Mouse (Mus musculus): ENCODE data around the gene Btg1. TPM values are rescaled to one million over a fixed set of nuclear protein-coding genes. Genes with fewer than 3 reads are reported as not detected.
A peak's percentile ranks its signal among the peaks of the same experiment; 100 is the strongest.

Gene Btg1
- total RNA-seq (2021) = 10 to 100 TPM; 34.2 to 43.1 TPM
- long read RNA-seq, experiment 1, full-length matches to known transcripts = 37 of 43 reads
- long read RNA-seq, experiment 1, partial matches to known transcripts = 0 of 43 reads
- long read RNA-seq, experiment 1, other reads (novel, unspliced or antisense) = 6 of 43 reads
- long read RNA-seq, experiment 2, full-length matches to known transcripts = 27 of 33 reads
- long read RNA-seq, experiment 2, partial matches to known transcripts = 0 of 33 reads
- long read RNA-seq, experiment 2, other reads (novel, unspliced or antisense) = 6 of 33 reads

DNA sequence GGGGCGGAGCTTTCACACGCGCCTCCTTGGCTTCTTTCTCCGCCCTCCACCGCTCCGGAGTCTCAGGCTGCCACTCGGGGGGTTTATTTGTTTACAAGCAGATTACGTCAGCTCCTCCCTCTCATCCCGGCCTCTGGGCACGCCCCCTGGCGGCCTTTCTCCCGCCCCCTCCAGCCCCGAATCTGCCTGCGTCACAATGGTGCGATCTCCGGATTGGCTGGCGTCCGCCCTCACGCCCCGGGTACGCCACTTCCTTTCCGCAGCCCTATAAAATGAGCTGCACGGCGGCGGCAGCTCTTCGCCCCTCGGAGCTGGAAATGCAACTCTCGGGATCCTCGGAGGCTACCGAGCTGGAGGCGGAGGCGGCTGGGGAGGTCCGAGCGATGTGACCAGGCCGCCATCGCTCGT is at the start of gene Btg1:
Gene Btg1 (plus strand): TSS at position 298 of the 408 bp plus-strand sequence.
- DNase-seq = peak; percentile 99 to 100

DNA sequence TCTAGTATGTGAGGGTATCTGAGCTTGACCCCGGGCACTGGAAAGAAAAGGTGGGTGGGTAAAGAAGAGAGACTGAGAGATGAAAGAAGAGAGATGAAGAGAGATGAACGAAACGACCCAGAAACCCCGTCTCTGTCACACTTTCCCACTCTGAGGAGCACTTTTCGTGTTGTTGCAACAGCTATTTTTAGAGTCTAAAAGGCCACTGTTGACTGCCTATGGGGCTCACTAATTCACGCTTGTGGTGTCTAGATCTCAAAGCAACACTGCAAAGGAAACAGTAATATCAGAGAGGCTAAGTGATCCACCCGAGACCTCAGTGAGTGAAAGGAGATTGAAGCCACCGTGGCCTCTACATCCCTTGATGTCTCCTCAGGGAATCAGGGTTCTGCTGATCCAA is 47.3 kb upstream of the Btg1 start:
- no peak for DNase-seq

DNA sequence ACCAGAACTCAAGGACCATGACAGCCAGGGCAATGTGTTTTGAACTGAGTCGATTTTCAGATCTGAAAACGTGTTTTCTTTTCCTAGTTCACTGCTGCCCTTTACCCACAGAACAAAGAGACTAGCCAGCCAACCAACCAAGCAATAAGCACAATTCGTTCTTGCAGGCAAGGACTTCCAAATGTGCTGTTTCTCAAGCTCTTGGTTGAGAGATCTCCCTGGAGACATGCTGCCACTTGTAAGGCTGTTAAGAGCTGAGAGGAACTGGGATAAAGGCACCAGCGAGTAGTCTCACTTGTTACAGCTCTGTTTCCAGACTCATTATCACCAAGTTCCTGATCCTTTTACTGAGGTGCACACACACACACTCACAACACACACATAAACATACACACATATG is 45.6 kb upstream of the Btg1 start:
- peak in 1 of 2 experiments; percentile 8 for DNase-seq

DNA sequence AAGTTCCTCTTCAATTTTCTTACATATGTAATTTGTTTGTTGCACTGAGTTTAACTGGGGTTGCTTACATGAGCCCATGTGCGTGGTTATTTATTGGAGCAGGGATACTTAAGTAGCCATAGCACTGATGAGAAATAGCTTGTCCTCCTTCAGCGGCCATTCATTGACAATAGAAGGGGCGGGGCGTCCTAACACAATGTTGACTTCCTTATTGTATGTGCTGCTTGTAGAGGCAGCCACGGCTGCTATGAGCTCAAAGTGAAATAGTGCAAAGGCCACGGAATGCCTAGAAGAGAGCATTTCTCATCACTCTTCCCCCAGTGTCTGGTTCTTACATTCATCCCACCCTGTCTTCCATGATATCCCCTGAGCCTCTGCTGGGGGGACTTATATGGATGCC is 42.0 kb upstream of the Btg1 start:
- DNase-seq = no peak

DNA sequence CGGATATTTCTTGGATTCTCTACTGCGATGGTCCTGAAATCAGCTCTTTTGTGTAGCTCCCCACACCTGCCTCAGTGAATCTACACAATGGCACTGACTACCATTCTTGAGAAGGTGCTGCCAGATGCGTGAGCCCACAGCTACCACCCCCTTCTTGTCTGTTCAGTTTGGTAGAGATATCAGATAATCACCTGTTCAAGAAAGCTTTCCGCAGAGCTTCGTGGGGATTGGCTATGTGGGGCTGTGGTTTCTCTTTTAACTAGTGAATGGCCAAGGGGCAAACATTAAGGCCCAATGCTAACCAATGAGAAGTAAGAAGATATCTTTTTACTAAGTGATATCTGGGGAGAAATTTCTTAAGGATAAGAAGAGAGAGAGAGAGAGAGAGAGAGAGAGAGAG is 41.5 kb upstream of the Btg1 start:
- no peak for DNase-seq

DNA sequence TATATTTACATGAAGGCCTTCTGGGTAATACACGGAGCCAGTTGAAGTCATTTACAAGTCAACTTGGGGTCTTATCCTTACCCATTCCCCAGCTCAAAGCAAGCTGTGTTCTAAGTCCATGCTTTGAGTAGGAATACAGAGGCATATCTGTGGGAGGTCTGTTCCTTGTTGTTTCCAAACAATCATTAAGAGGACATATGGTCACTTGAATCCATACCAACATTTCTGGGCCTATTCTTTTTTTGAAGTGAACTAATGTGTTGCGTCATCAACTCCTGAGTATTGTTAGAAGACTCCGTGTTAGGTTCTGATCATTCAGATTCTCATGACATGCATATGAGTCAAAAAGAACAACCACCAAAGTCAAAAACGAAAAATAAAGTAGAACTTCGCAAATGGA is 37.9 kb upstream of the Btg1 start:
- no peak for DNase-seq

DNA sequence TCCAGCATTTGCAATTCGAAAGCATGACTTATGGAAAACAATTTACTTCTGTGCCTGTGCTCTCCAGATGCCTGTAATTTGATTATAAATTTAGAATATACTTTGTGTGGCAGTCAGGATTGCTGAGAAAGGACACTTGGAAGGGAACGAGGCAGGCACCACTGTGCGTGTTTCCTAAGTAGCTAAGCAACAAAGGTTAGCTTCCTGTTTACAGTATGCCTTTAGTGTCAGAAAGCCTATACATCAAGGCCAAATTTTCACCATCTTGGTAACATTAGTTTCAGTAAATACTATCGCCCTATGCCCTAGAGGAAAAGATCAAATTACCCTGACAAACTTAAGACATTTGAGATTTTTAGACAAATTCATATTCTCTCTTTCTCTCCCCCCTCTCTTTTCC is 37.4 kb upstream of the Btg1 start:
- DNase-seq = no peak

DNA sequence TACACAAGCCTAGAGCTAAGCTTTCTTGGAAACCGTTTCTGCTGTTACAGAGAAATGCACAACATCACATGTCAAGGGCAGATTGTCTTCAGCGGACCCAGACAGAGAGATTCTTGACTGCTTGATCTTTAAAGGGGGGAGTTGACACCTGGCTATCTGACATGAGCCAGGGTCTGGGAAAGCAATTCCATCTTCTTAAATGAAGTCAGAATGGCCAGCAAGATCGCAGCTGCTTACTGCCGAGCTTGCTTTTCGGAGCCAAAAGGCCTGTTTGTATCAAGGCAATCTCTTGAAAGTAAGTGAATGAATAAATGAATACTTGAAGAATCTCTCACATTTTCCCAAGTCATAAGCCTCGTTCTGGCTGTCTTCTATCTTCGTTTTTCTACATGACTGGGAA is 36.6 kb upstream of the Btg1 start:
- DNase-seq = no peak

DNA sequence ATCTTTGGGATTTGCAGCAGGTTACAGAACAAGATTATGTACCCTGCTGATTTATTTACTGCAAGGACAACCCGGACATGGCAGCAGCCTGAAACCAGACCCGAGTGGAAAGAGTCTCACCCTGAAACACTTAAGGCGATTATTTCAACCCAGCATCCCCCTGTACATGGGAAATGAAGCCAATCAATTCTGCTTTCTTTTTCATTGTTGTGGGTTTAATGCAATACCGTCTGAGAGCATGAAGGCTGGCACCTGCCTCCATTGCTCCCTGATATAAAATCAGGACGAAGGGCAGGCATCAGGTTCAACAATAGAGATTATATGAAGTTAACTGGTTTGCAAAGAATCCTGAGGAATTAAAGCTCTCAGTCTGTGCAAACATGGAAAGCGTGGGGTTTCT is 35.6 kb upstream of the Btg1 start:
- no peak for DNase-seq

DNA sequence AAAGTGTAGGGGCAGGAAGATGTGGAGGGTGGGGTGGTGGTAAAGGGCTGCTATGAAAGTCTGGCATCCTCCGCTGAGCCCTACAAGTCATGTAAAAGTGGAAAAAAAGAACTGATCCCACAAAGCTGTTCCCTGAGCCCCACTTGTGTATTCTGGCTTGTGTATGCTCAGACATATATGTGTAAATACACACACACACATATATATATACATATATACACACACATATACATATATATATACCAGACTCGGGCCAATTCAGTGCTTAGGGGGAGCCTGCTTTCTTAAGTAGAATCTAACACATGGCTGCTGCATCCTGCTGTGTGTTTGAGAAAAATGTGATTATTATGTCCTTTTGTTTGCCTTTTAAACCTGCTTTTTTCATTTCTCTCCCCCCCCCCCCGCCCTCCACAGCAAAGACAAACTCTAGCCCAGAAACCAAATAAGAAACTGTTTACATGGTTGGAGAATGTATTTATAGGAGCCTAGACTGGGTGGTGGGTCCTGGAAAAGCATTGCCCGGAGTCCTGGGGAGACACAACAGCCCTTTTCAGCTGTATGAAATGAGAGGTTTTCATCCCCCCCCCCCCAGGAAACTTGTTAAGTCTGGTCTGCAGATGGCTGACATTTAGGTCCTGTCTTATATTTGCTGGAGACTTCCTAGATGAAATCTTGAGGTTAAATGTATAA is 30.5 kb upstream of the Btg1 start:
- no peak for DNase-seq

DNA sequence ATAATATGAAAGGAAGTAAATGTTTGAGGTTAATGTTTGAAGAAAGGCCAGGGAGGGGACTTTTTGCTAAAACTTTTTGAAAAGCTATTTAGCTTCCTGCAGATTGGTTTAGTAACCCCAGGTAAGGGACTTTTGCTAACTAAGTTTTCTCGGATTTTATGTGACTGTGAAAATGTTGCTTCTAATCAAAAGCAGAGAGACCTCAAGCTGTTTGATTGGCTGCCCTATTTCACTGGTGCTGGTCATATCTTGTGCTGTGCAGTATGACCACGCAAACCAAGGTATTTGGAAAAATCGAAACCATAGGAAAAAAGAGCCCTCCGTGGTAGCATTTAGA is 30.0 kb upstream of the Btg1 start:
- no peak for DNase-seq

DNA sequence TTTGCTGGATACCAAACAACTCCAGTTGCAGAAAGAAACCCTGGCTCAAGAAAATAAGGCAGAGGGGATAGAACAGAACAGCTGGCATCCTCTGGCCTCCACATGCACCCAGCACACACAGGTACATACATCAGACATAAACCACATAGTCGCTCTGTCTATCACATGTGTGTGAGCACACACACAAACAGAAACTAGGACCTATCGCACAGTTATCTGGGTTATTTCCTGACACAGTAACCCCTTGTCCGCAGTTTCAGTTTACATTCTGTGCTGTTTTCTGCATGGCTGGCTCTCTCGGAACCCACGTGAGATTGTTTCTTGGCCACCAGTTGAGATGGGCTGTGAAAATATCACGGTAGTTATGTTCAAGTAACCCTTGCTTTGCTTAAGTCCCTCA is 28.6 kb upstream of the Btg1 start:
- DNase-seq = no peak

DNA sequence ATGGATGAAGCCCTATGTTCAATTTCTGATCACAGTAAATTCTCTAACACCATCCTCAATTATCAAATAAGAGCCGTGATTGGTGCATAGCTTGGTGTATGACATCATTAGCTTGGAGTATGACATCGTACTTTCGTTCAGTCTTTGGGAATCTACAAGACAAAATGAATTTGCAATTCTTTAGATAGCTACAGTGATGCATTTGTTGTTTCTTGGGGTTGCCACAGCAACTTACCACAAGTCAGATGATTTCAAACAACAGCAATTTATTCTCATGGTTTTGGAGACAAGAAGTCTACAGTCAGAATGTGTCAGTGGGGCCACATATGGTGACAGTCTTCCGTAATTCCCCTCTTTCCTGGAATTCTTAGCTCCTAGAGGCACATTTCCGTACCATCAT is 27.0 kb upstream of the Btg1 start:
- no peak for DNase-seq

DNA sequence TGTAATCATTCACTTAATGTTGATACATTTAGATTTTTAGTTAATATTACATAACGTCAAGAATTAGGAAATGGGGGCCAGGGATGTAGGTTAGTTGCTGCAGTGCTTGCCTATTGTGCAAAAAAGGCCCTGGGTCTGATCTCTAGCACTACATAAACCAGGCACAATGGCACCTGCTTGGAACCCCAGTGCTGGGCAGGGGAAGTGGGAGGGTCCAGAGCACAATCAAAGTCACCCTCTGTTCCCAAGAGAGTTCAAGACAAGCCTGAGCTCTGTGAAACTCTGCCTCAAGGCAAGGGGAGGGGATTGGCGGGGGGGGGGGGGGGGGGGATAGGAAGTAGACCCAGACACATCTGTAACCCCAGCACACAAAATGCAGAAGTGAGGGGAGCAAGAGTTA is 24.7 kb upstream of the Btg1 start:
- DNase-seq = no peak

DNA sequence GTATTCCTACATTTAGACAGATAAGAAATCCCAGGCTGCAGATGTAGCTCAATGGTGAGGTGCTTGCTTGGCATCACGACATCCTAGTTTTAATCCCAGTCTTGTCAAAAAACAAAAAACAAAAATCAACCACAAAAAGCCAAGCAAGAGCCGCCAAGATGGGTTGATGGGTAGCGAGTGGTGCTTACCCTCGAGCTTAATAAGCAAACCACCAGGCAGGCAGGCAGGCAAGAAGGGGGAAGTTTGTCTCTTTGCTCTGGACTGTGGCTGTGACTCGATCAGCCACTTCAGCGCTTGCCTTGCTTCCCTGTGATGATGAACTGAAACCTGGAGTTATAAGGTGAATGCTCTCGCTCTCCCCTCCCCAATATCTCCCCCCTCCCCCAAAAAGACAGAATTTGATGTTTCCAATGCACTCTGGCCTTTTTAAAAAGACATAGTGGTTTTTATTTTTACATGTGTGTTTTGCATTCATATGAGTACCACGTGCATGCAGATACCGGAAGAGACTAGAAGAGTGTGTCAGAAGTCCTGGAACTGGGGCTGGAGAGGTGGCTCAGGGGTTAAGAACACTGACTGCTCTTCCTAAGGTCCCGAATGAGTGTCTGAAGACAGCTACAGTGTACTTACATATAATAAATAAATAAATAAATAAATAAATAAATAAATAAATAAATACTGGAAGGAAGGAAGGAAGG is 21.2 kb upstream of the Btg1 start:
- DNase-seq = no peak

DNA sequence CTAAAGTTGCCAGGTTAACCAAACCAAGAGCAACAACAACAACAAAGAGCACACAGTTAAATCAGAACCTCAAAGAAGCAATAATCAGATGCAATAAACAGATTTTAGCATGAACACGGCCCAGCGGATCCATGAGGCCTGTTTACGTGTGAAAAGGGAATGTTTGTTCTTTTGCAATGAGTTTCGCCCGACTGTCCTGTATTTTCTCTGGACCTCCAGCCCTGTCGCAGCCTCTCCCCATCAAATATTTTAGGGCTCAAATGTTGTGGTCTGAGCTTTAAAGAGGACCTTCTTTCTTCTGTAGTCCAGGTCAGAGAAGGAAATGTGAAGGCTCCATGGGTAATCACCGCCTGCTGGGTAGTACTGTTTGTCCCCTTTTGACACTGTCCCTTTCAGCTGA is 20.4 kb upstream of the Btg1 start:
- no peak for DNase-seq

DNA sequence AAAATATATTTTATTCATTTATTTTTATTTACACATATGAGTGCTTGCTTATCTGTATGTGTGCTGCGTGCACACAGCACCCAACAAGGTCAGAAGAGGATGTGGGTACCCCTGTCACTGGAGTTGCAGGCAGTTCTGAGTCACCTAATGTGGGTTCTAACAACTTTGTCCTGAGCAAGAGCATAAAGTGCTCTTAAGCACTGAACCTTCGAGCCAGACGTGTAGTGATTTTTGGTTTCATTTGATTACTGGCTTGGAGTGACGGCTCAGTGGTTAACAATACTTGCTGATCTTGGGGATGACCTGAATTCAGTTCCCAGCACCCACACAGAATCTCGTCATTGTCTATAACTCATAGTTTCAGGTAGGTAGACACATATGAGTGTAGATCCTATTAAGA is 17.2 kb upstream of the Btg1 start:
- DNase-seq = no peak

DNA sequence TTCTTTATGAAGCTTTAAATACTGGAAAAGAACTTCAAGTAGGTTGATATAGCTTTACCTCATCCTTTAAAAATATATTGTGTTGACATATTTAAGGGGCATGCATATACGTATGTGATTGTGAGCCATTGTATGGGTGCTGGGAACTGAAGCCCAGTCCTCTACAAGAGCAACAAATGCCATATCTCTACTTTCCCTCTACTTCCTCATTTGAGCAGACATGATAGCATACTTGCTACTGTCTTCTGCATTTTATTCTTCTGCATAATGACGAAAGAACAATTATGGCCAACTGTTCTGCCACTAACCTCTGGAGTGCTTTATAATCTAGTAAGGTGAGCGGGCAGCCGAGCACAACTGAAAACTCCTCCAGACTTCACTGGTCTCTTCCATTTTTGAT is 15.1 kb upstream of the Btg1 start:
- DNase-seq = no peak

DNA sequence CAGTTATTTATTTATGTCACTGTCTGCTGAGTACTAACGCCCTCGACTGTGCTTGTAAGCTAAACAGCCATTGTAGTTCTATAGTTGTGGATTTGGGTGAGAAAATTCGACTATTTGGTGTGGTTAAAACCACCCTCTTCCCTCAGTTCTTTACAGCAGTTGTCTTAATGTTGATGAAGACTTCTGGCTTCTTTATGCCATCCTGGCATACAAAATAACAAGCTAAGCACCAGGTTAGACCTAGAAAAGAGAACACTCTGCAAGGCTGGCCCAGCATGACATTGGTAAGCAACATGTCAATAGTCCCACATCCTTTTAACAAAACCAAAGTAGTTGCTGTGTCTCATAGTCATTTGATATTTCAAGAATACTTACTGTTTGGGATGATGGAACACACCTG is 14.5 kb upstream of the Btg1 start:
- no peak for DNase-seq

DNA sequence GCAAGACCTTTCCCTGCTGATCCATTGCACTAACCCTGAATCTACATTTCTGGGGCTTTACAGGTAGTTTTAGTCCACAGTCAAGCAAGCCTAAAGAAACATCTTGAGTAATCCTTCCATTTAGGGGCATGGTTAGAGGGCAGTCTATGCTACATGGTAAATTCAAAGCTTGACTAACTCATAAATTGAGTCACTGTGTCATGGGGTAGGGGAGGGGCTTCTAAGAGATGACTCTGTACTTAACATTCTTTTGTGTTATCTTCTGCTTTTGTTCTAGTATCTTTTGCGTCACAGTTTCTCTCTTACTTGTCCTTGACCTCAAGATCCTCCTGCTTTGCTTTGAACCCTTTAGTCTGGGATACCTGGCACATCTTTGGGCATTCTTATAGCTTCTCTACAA is 11.6 kb upstream of the Btg1 start:
- no peak for DNase-seq

DNA sequence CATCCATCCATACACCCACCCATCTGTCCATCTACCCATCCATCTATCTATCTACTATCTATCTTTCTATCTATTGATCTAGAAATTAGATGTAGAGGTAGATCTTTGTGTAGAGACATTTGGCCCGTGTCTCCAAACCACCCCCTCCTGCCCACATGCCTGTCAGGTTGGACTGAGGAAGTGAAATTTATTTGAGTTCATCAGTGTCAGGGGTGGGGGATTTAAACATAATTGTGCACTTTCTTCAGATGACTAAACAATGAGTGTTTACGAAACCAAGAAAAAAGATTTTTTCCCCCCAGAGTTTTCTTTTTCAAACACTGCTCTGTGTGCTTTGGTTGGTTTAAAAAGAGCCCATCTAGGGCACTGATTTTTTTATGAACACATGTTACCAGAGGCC is 10.9 kb upstream of the Btg1 start:
- DNase-seq = no peak

DNA sequence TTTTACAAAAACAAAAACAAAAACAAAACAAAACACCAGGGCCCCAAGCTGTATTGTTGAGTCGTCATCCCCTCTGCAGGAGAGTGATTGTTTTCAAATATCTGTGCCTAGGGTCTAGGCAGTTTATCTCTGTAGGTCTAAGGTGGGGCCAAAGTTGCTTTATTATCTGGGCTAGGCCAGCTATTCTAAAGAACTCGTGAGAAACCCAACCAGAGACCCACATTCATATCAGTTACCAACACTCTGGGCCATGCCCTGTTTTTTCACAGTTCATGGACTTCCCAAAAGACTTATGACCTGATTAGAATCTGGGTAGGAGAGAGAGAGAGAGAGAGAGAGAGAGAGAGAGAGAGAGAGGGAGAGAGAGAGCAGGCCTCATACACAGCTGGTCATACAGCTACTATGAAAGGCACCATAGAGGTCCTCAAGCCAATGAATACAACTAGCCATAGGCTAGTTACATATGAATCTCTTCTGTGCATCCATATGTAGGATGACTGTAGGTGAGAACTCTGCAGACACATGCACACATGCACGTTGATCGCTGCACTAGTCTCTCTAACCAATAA is 9.1 kb upstream of the Btg1 start:
- DNase-seq = no peak
